Mouse (Mus musculus) forebrain, embryonic 13.5 days (tissue): ENCODE data around the gene Pfdn4. TPM values are rescaled to one million over a fixed set of nuclear protein-coding genes. Genes with fewer than 3 reads are reported as not detected.
"Not testable (repeated sequence)": the region's sequence is repeated elsewhere in the genome, so short reads cannot be mapped to it uniquely, and the experiment has no call there.

ENCODE experiments used
- ATAC-seq: fragments of 200-750 bp; cut with Nextera tagmentation; 2 replicates; pipeline ENCODE4 v1.8.0; 2017
- H3K27ac ChIP-seq: fragments of 300-500 bp; sonication (generic); 2 replicates; pipeline ENCODE4 v1.5.1; 2015; ENCODE audit warnings: inconsistent platforms, mild to moderate bottlenecking, moderate library complexity
- H3K27me3 ChIP-seq: fragments of 300-500 bp; sonication (generic); 2 replicates; pipeline ENCODE4 v1.6.1; 2015; ENCODE audit warnings: mild to moderate bottlenecking, inconsistent platforms
- H3K36me3 ChIP-seq: fragments of 300-500 bp; sonication (generic); 2 replicates; pipeline ENCODE4 v1.6.1; 2015; ENCODE audit warnings: mild to moderate bottlenecking, inconsistent platforms; ENCODE audit not compliant: poor library complexity, severe bottlenecking
- H3K4me1 ChIP-seq: fragments of 300-500 bp; sonication (generic); 2 replicates; pipeline ENCODE4 v1.6.1; 2015; ENCODE audit warnings: inconsistent platforms
- H3K4me2 ChIP-seq: fragments of 300-500 bp; sonication (generic); 2 replicates; pipeline ENCODE4 v1.6.1; 2015; ENCODE audit warnings: inconsistent platforms, mild to moderate bottlenecking, moderate library complexity
- H3K4me3 ChIP-seq: fragments of 300-500 bp; sonication (generic); 2 replicates; pipeline ENCODE4 v1.5.1; 2015; ENCODE audit warnings: mild to moderate bottlenecking, inconsistent platforms
- H3K9ac ChIP-seq: fragments of 300-500 bp; sonication (generic); 2 replicates; pipeline ENCODE4 v1.6.1; 2015; ENCODE audit warnings: mild to moderate bottlenecking, inconsistent platforms
- H3K9me3 ChIP-seq: fragments of 300-500 bp; sonication (generic); replicated peaks from 2 replicates; pipeline ENCODE4 v1.6.1; 2016; ENCODE audit warnings: inconsistent platforms
- WGBS: fragments of 180-500 bp; shearing (Covaris S2); methylation state at CpG from one replicate; pipeline ENCODE4 v1.1.7; 2015; 5-methylcytosine and 5-hydroxymethylcytosine counted together
- polyA plus RNA-seq: library from polyadenylated mRNA; unstranded; fragments of >200 nt; fragmentation: Nextera tagmentation; extraction: Ambion mirVana; gene quantifications from 2 replicates; pipeline ENCODE4 v1.2.1, GENCODE M21; 2015

Gene Pfdn4
- polyA plus RNA-seq: 134 and 166 TPM in 2 replicates

- peaks cover 19% of the 10 kb centered on the region for H3K4me1 ChIP-seq
- H3K4me2 ChIP-seq: peak within 1 kb of the TSS; percentile 59
- no peaks in the 10 kb centered on the region for H3K9me3 ChIP-seq
- H3K4me3 ChIP-seq: peak within 1 kb of the TSS; percentile 30
- no peaks in the 10 kb centered on the region for H3K36me3 ChIP-seq
- H3K27me3 ChIP-seq: peaks cover 82% of the 10 kb centered on the region
- H3K27ac ChIP-seq: no peak within 1 kb of the TSS
- no peak for ATAC-seq
- WGBS: under 1% methylated on average over 46 of the region's 46 CpGs
- H3K9ac ChIP-seq: peak within 1 kb of the TSS; percentile 43; the same call in 1 of the 2 replicates
Measured at GRCm38 (mm10) chr2:170496154-170496930, at the start of gene Pfdn4. TSS of gene Pfdn4 (plus strand) at chr2:170496428.

GRCm38 (mm10) chr2:170446843-170447383 is 49.3 kb upstream of the Pfdn4 start:
- WGBS: 43% methylated on average over 5 of the region's 5 CpGs
- Histone ChIP-seq H3K36me3 (no peaks in the 10 kb centered on the region), H3K4me1 (peaks cover 11% of the 10 kb centered on the region; the same call in 1 of the 2 replicates), H3K4me2 (no peak overlapping the region), H3K27ac (no peak overlapping the region), H3K9ac (no peak overlapping the region), H3K9me3 (no peaks in the 10 kb centered on the region), H3K4me3 (no peak overlapping the region), H3K27me3 (no peaks in the 10 kb centered on the region; the same call in 1 of the 2 replicates)
- no peak for ATAC-seq

GRCm38 (mm10) chr2:170447651-170448050 is 48.6 kb upstream of the Pfdn4 start:
- no peaks in the 10 kb centered on the region for H3K36me3 ChIP-seq
- H3K9me3 ChIP-seq: no peaks in the 10 kb centered on the region
- H3K4me2 ChIP-seq: no peak overlapping the region
- 67% methylated on average over 10 of the region's 10 CpGs for WGBS
- no peak overlapping the region for H3K4me3 ChIP-seq
- H3K9ac ChIP-seq: no peak overlapping the region
- no peaks in the 10 kb centered on the region; the same call in 1 of the 2 replicates for H3K27me3 ChIP-seq
- ATAC-seq: no peak
- 0 out of 2 replicates have a peak overlapping the region, but pooled peaks have one; percentile 15 for H3K27ac ChIP-seq
- peaks cover 11% of the 10 kb centered on the region; the same call in 1 of the 2 replicates for H3K4me1 ChIP-seq

- Histone ChIP-seq H3K36me3 (no peaks in the 10 kb centered on the region), H3K4me2 (no peak overlapping the region), H3K4me3 (no peak overlapping the region), H3K9ac (no peak overlapping the region), H3K9me3 (no peaks in the 10 kb centered on the region), H3K27me3 (no peaks in the 10 kb centered on the region; the same call in 1 of the 2 replicates), H3K4me1 (peaks cover 11% of the 10 kb centered on the region; the same call in 1 of the 2 replicates), H3K27ac (no peak overlapping the region)
- peak; percentile 45; the same call in 1 of the 2 replicates for ATAC-seq
- 9% methylated on average over 9 of the region's 9 CpGs for WGBS
Measured at GRCm38 (mm10) chr2:170450933-170451332, 45.3 kb upstream of the Pfdn4 start.

- H3K9ac ChIP-seq, H3K4me3 ChIP-seq, H3K4me1 ChIP-seq, ATAC-seq, H3K9me3 ChIP-seq, H3K27ac ChIP-seq, H3K27me3 ChIP-seq, H3K36me3 ChIP-seq, H3K4me2 ChIP-seq: not testable (repeated sequence)
- WGBS: 67% methylated on average over 3 of the region's 4 CpGs
Measured at GRCm38 (mm10) chr2:170453809-170454208, 42.4 kb upstream of the Pfdn4 start.

- Histone ChIP-seq H3K4me1 (no peaks in the 10 kb centered on the region), H3K4me3 (no peak overlapping the region), H3K9me3 (no peaks in the 10 kb centered on the region), H3K27me3 (no peaks in the 10 kb centered on the region), H3K4me2 (no peak overlapping the region), H3K36me3 (no peaks in the 10 kb centered on the region), H3K9ac (no peak overlapping the region), H3K27ac (no peak overlapping the region)
- ATAC-seq: no peak
- 66% methylated on average over 10 of the region's 10 CpGs for WGBS
Measured at GRCm38 (mm10) chr2:170459183-170459582, 37.0 kb upstream of the Pfdn4 start.

GRCm38 (mm10) chr2:170459805-170460204 is 36.4 kb upstream of the Pfdn4 start:
- H3K4me3 ChIP-seq: no peak overlapping the region
- WGBS: 41% methylated on average over 9 of the region's 9 CpGs

GRCm38 (mm10) chr2:170461652-170462051 is 34.6 kb upstream of the Pfdn4 start:
- no peak overlapping the region for H3K4me2 ChIP-seq
- H3K27me3 ChIP-seq: no peaks in the 10 kb centered on the region
- ATAC-seq: no peak
- H3K4me3 ChIP-seq: no peak overlapping the region
- no peaks in the 10 kb centered on the region for H3K9me3 ChIP-seq
- H3K4me1 ChIP-seq: no peaks in the 10 kb centered on the region
- no peaks in the 10 kb centered on the region for H3K36me3 ChIP-seq
- no peak overlapping the region for H3K27ac ChIP-seq
- no peak overlapping the region for H3K9ac ChIP-seq
- WGBS: 44% methylated on average over 7 of the region's 7 CpGs

More at GRCm38 (mm10) chr2:170459805-170460204, 36.4 kb upstream of the Pfdn4 start:
- Histone ChIP-seq H3K4me2 (no peak overlapping the region), H3K36me3 (no peaks in the 10 kb centered on the region), H3K27ac (no peak overlapping the region), H3K27me3 (no peaks in the 10 kb centered on the region), H3K4me1 (no peaks in the 10 kb centered on the region), H3K9ac (no peak overlapping the region), H3K9me3 (no peaks in the 10 kb centered on the region)
- no peak for ATAC-seq

- Histone ChIP-seq H3K9ac (no peak overlapping the region), H3K9me3 (no peaks in the 10 kb centered on the region), H3K27me3 (no peaks in the 10 kb centered on the region), H3K4me2 (no peak overlapping the region), H3K36me3 (no peaks in the 10 kb centered on the region), H3K4me3 (no peak overlapping the region), H3K27ac (no peak overlapping the region), H3K4me1 (peaks cover 9% of the 10 kb centered on the region)
- WGBS: 27% methylated on average over 4 of the region's 4 CpGs
- ATAC-seq: no peak
Measured at GRCm38 (mm10) chr2:170464817-170465216, 31.4 kb upstream of the Pfdn4 start.

- ATAC-seq: no peak
- H3K36me3 ChIP-seq: no peaks in the 10 kb centered on the region
- H3K27ac ChIP-seq: no peak overlapping the region
- H3K9ac ChIP-seq: no peak overlapping the region
- no peaks in the 10 kb centered on the region for H3K27me3 ChIP-seq
- H3K4me2 ChIP-seq: no peak overlapping the region
- H3K9me3 ChIP-seq: no peaks in the 10 kb centered on the region
- H3K4me1 ChIP-seq: peaks cover 13% of the 10 kb centered on the region
- no peak overlapping the region for H3K4me3 ChIP-seq
Measured at GRCm38 (mm10) chr2:170468009-170468408, 28.2 kb upstream of the Pfdn4 start.

GRCm38 (mm10) chr2:170469616-170470308 is 26.5 kb upstream of the Pfdn4 start:
- Histone ChIP-seq H3K9me3 (no peaks in the 10 kb centered on the region), H3K36me3 (no peaks in the 10 kb centered on the region), H3K4me1 (peaks cover 13% of the 10 kb centered on the region), H3K4me3 (no peak overlapping the region), H3K27ac (no peak overlapping the region), H3K4me2 (peak overlapping the region; percentile 27), H3K9ac (no peak overlapping the region), H3K27me3 (no peaks in the 10 kb centered on the region)
- WGBS: 7% methylated on average over 10 of the region's 10 CpGs
- peak; percentile 45; the same call in 1 of the 2 replicates for ATAC-seq

GRCm38 (mm10) chr2:170470591-170470990 is 25.6 kb upstream of the Pfdn4 start:
- H3K27ac ChIP-seq: no peak overlapping the region
- no peaks in the 10 kb centered on the region for H3K9me3 ChIP-seq
- H3K27me3 ChIP-seq: no peaks in the 10 kb centered on the region
- ATAC-seq: no peak
- no peaks in the 10 kb centered on the region for H3K36me3 ChIP-seq
- no peak overlapping the region for H3K4me3 ChIP-seq
- no peak overlapping the region for H3K9ac ChIP-seq
- H3K4me1 ChIP-seq: peaks cover 13% of the 10 kb centered on the region
- no peak overlapping the region for H3K4me2 ChIP-seq
- 80% methylated on average over 5 of the region's 5 CpGs for WGBS
